Mouse (Mus musculus) intestine, embryonic 16.5 days (tissue): ENCODE results near the gene Lrrc3c. TPM values are rescaled to one million over a fixed set of nuclear protein-coding genes. Genes with fewer than 3 reads are reported as not detected.

Experiments used
- ATAC-seq: fragments of 200-750 bp; cut with Nextera tagmentation; 2 replicates; pipeline ENCODE4 v1.8.0; 2017; ENCODE audit warnings: moderate TSS enrichment, moderate library complexity
- H3K27ac ChIP-seq: fragments of 300-500 bp; sonication (generic); 2 replicates; pipeline ENCODE4 v1.5.1; 2014; ENCODE audit warnings: mild to moderate bottlenecking, low read length
- H3K27me3 ChIP-seq: fragments of 300-500 bp; sonication (generic); replicated peaks from 2 replicates; pipeline ENCODE4 v1.6.1; 2014; ENCODE audit warnings: low read length, control low read depth, mixed read lengths; ENCODE audit not compliant: control insufficient read depth, insufficient read depth
- H3K36me3 ChIP-seq: fragments of 300-500 bp; sonication (generic); 2 replicates; pipeline ENCODE4 v1.6.1; 2014; ENCODE audit warnings: low read length, control low read depth; ENCODE audit not compliant: control insufficient read depth, insufficient read depth
- H3K4me1 ChIP-seq: fragments of 300-500 bp; sonication (generic); 2 replicates; pipeline ENCODE4 v1.6.1; 2014; ENCODE audit warnings: low read length, control low read depth, mixed read lengths; ENCODE audit not compliant: control insufficient read depth, insufficient read depth
- H3K4me2 ChIP-seq: fragments of 300-500 bp; sonication (generic); 2 replicates; pipeline ENCODE4 v1.6.1; 2014; ENCODE audit warnings: low read depth, low read length, control low read depth
- H3K4me3 ChIP-seq: fragments of 300-500 bp; sonication (generic); 2 replicates; pipeline ENCODE4 v1.5.1; 2014; ENCODE audit warnings: mild to moderate bottlenecking, low read length
- H3K9ac ChIP-seq: fragments of 300-500 bp; sonication (generic); 2 replicates; pipeline ENCODE4 v1.6.1; 2014; ENCODE audit warnings: low read depth, low read length
- H3K9me3 ChIP-seq: fragments of 300-500 bp; sonication (generic); 2 replicates; pipeline ENCODE4 v1.6.1; 2016; ENCODE audit warnings: low read length, control low read depth; ENCODE audit not compliant: control insufficient read depth
- WGBS: fragments of 180-500 bp; shearing (Covaris S2); extraction: QIAGEN DNeasy Blood & Tissue Kit; methylation state at CpG from one replicate; pipeline ENCODE4 v1.1.7; 2014; 5-methylcytosine and 5-hydroxymethylcytosine counted together
- polyA plus RNA-seq: library from polyadenylated mRNA; unstranded; fragments of >200 nt; fragmentation: Nextera tagmentation; extraction: Ambion mirVana; gene quantifications from 2 replicates; pipeline ENCODE4 v1.2.1, GENCODE M21; 2015

Gene Lrrc3c
- polyA plus RNA-seq, 1 experiment from 2014 or later, result not detected

DNA sequence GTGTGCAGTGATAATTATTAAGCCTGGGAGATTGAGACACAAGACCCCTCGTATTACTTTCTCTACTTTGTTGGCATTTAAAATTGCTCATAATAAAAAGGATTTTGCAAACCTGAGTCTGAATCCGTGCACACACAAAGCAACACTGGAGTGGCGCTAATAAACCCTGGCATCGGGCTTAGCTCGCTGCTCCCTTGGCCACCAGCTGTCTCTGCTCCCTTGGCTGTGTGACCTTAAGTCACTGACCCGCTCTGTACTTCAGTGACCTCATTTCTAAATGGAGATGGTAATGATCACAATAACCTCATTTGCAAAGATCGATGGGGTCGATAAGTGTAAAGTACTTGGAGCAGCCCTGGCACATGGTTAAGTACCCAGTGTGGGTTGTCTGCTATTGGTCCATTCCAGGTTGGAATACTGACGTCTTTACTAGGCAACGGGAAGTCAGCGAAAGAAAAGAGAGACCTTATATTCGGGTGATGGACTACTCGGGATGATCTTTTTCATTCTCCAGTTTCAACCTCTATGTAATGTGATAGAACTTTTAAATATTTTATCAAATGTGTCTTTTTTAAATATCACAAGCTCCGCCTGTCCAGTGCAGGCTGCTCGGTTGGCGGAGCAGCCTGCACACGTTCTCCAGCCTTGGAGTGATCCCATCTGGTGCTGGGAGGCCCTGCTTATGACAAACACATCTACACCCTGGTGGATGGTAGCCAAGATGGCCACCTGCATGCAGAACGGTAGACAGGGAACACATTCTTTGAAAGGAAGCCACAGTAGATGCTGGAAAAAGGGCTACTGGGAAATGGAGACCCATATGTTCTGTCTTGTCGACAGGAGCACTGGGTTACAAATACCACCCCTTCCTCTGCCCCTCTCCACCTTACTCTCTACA lies 7.3 kb upstream of the Lrrc3c start:
- Histone ChIP-seq H3K27ac (no peak overlapping the region), H3K4me1 (peaks cover 16% of the 10 kb centered on the region), H3K27me3 (no peaks in the 10 kb centered on the region), H3K36me3 (no peaks in the 10 kb centered on the region), H3K4me2 (no peak overlapping the region), H3K9ac (no peak overlapping the region), H3K4me3 (no peak overlapping the region), H3K9me3 (no peaks in the 10 kb centered on the region)
- 66% methylated on average over 19 of the region's 19 CpGs for WGBS
- ATAC-seq, result no peak

DNA sequence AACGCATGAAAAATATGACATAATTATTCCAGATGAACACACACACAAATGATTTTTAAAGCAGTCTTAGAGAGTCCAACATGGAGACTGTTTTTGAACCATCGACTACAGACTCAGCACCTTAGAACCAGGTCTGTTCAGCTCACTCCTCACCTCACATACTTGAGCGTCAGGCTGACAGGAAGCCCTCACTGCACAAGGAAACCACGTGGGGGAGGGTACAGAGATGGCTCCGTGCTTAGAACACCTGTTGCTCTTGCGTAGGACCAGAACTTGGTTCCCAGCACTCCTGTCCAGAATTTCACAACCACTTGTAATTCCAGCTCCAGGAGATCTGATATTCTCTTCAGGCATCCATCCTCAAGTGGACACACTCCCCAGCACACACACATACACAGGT lies 3.1 kb upstream of the Lrrc3c start:
- Histone ChIP-seq H3K4me2 (no peak overlapping the region), H3K27me3 (peaks cover 5% of the 10 kb centered on the region; the same call in 1 of the 2 replicates), H3K36me3 (no peaks in the 10 kb centered on the region), H3K4me1 (no peaks in the 10 kb centered on the region; the same call in 1 of the 2 replicates), H3K9me3 (no peaks in the 10 kb centered on the region), H3K27ac (no peak overlapping the region), H3K9ac (no peak overlapping the region), H3K4me3 (no peak overlapping the region)
- 70% methylated on average over 6 of the region's 6 CpGs for WGBS
- ATAC-seq, result no peak

DNA sequence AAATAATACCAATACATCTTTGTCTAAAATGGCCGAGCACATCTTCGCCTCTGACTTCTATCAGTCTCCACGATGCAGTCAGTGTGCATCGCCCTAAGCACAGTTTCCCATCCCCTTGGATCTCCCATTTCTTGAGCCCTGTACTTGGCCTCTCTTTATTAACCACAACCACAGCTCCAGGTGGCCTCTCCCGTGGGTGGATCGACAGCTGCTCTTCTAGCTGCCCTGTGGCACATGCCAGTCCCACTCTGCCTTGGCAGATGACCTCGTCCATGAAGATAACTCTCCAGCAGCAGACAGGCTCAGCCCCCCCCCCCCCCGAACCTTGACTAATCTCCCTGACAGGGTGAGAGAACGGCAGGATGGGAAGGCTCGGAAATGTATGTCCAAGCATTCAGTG lies 2.6 kb upstream of the Lrrc3c start:
- ATAC-seq, result no peak
- H3K27me3 ChIP-seq, result peaks cover 7% of the 10 kb centered on the region; the same call in 1 of the 2 replicates
- no peak overlapping the region for H3K4me2 ChIP-seq
- H3K4me1 ChIP-seq, result no peaks in the 10 kb centered on the region; the same call in 1 of the 2 replicates
- 77% methylated on average over 10 of the region's 10 CpGs for WGBS
- no peaks in the 10 kb centered on the region for H3K36me3 ChIP-seq
- H3K9me3 ChIP-seq, result no peaks in the 10 kb centered on the region
- no peak overlapping the region for H3K9ac ChIP-seq
- H3K27ac ChIP-seq, result no peak overlapping the region
- H3K4me3 ChIP-seq, result no peak overlapping the region

DNA sequence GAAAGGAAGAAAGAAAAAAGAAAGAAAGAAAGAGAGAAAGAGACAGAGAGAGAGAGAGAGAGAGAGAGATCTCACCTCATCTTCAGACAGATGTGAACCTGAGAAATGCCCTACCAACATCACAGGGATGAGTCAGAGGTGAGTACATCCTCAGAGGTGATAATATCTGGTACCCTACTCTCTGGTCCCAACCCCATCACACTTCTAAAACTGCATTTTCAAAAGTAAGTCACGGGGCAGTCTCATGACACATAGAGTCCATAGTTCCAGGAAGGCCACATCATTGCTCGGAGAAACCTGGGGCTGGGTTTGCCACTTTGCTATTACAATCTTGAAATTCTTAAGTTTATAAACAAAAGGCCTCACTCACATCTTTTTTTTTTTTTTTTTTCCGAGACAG lies 2.1 kb upstream of the Lrrc3c start:
- 69% methylated on average over 3 of the region's 3 CpGs for WGBS
- Histone ChIP-seq H3K27ac (no peak overlapping the region), H3K36me3 (no peaks in the 10 kb centered on the region), H3K4me1 (no peaks in the 10 kb centered on the region), H3K27me3 (peaks cover 10% of the 10 kb centered on the region; the same call in 1 of the 2 replicates), H3K9me3 (no peaks in the 10 kb centered on the region), H3K4me3 (no peak overlapping the region), H3K9ac (no peak overlapping the region), H3K4me2 (no peak overlapping the region)
- ATAC-seq, result no peak

DNA sequence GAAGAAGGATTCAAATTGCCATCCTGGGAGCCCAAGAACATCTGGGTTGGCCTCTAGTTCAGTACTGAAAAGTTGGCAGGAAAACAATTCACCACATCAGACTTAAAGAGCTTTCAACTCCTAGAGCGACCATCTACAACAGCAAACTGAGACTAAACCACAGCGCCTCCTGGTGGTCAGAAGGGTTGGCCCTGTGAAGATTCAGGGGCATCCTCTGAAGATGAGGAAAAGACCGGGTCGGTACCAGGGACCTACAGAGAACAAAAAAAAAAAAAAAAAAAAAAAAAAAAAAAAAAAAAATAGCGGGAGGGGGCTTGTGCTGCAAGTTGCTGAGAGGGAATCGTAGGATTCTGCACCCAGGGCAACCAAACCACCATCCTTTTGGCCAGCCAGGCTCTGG lies 728 bp upstream of the Lrrc3c start:
- WGBS, result 38% methylated on average over 6 of the region's 6 CpGs
- Histone ChIP-seq H3K36me3 (no peaks in the 10 kb centered on the region), H3K4me3 (no peak overlapping the region), H3K9me3 (no peaks in the 10 kb centered on the region), H3K9ac (no peak overlapping the region), H3K27ac (no peak overlapping the region), H3K27me3 (peaks cover 10% of the 10 kb centered on the region; the same call in 1 of the 2 replicates), H3K4me1 (peaks cover 6% of the 10 kb centered on the region; the same call in 1 of the 2 replicates), H3K4me2 (no peak overlapping the region)
- ATAC-seq, result no peak

DNA sequence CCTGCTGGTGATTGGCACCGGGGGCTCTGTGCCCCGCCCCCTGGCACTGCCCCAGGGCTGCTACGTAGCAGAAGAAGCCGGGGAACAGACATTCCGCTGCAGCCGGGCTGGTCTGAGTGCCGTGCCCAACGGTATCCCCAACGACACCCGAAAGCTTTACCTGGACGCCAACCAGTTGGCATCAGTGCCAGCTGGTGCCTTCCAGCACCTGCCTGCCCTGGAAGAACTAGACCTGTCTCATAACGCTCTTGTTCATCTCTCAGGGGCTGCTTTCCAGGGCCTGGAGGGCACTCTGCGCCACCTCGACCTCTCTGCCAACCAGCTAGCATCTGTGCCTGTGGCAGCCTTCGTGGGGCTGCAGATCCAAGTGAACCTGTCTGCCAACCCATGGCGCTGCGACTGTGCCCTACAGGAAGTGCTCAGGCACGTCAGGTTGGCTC lies 780 bp downstream of the Lrrc3c start:
- H3K4me3 ChIP-seq, result no peak overlapping the region
- H3K9ac ChIP-seq, result no peak overlapping the region
- H3K27me3 ChIP-seq, result peaks cover 10% of the 10 kb centered on the region; the same call in 1 of the 2 replicates
- H3K36me3 ChIP-seq, result no peaks in the 10 kb centered on the region
- no peak for ATAC-seq
- 63% methylated on average over 18 of the region's 18 CpGs for WGBS
- no peaks in the 10 kb centered on the region for H3K9me3 ChIP-seq
- peaks cover 6% of the 10 kb centered on the region; the same call in 1 of the 2 replicates for H3K4me1 ChIP-seq
- H3K4me2 ChIP-seq, result no peak overlapping the region
- no peak overlapping the region for H3K27ac ChIP-seq

DNA sequence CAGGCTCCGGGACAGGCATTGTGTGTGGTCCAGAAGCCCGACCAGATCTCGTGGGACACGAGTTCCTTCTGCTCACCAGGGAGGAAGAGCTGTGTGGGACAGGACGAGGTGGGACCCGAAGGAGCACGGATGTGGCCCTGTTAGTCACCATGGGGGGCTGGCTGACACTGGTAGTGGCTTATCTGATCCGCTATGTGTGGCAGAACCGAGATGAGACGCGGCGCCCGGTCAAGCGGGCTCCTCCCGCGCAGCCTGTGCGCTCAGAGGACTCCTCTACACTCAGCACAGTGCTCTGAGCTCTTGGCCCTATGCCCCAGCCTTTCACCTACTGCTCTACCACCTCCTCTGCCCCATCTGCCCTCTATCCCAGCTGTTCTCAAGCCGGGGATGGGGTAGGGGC lies 1.2 kb downstream of the Lrrc3c start:
- 41% methylated on average over 18 of the region's 18 CpGs for WGBS
- Histone ChIP-seq H3K4me1 (peaks cover 6% of the 10 kb centered on the region; the same call in 1 of the 2 replicates), H3K4me3 (no peak overlapping the region), H3K27ac (no peak overlapping the region), H3K9me3 (no peaks in the 10 kb centered on the region), H3K9ac (no peak overlapping the region), H3K4me2 (no peak overlapping the region), H3K36me3 (no peaks in the 10 kb centered on the region), H3K27me3 (peaks cover 10% of the 10 kb centered on the region; the same call in 1 of the 2 replicates)
- no peak for ATAC-seq

DNA sequence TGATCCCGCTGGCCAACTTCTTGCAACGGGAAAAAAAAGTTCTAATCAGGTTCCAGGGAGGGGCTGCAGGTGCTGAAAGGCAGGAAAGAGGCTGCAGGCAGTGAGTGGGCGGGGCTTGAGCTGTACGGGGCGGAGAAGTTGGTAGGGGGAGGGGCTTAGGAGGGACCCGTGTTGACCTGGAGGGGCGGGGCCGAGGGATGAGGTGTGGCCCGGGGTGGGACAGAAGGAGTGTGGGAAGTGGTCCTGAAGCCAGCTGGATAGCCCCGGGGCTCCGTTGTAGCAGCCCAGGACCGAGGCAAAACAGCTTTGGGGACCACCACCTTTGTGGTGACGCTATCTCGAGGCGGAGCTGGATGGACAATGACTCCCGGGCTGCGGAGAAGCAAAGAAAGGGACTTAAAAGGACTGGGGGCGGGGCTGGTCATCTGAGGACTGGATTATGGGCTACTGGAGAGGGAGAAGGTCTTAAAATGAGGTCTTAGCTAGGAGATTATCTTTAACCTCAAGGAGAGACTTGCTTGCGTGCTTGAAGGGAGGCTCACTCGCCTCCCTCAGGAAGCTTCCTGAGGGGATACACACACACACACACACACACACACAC lies 4.1 kb downstream of the Lrrc3c start:
- Histone ChIP-seq H3K4me1 (peaks cover 6% of the 10 kb centered on the region; the same call in 1 of the 2 replicates), H3K36me3 (no peaks in the 10 kb centered on the region), H3K27me3 (peaks cover 10% of the 10 kb centered on the region; the same call in 1 of the 2 replicates), H3K9me3 (no peaks in the 10 kb centered on the region), H3K4me3 (peak overlapping the region; percentile 50), H3K27ac (no peak overlapping the region), H3K4me2 (peak overlapping the region; percentile 67), H3K9ac (peak overlapping the region; percentile 49; the same call in 1 of the 2 replicates)
- WGBS, result under 1% methylated on average over 20 of the region's 20 CpGs
- peak; percentile 73 for ATAC-seq

DNA sequence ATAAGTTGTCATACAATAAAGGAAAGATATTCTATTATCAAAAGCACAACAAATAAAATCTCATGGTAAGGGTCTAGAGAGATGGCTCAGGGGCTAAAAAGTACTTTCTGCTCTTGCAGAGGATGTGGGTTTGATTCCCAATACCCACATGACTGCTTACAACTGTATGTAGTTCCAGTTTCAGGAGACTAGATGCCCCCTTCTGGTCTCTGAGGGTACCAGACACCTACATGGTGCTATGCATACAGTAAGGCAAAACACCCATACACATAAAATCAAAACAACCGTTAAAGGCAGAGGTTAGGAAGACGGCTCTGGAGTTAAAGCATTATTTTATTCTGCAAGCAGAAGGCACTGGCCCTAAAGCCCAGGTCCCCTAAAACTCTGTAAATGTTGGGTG lies 5.9 kb downstream of the Lrrc3c start:
- no peaks in the 10 kb centered on the region for H3K9me3 ChIP-seq
- H3K27me3 ChIP-seq, result peaks cover 6% of the 10 kb centered on the region; the same call in 1 of the 2 replicates
- no peak overlapping the region for H3K4me3 ChIP-seq
- 89% methylated on average over 2 of the region's 2 CpGs for WGBS
- no peak for ATAC-seq
- peaks cover 6% of the 10 kb centered on the region; the same call in 1 of the 2 replicates for H3K4me1 ChIP-seq
- no peak overlapping the region for H3K4me2 ChIP-seq
- H3K27ac ChIP-seq, result no peak overlapping the region
- H3K36me3 ChIP-seq, result no peaks in the 10 kb centered on the region
- H3K9ac ChIP-seq, result no peak overlapping the region
